21 mouse cellular contexts compared by ENCODE assay signal in the genomic region with DNA sequence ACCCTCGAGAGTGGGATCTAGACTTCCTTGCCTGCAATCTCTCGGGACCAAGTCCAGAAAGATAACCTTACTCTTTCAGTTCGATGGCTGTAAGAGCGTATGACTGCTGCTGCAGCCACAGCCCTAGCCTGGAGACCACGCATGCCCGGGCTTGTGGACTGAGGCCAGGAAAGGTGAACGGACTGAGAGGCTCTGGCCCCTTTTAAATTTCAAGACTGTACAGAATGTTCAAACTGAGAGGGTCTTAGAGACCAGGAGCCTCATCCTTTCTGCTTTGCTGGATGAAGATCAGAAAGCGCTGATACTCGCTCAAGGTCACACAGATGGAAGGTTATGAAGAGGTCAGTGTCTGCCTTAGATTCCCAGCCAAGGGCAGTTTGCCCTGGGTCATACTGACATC. TPM values are rescaled to one million over a fixed set of nuclear protein-coding genes. Genes with fewer than 3 reads are reported as not detected.
DNase-seq lines count a peak whose midpoint lies in the region; ATAC-seq lines count a peak whose summit lies in the region.
"Had no signal": no experiment of that assay in that cellular context is flagged by ENCODE, and none has a peak within 500 bp of the region (broad histone marks: within the 10 kb centered on the region; RNA-seq: fewer than 3 reads in every experiment).

No protein-coding gene starts in this region.

- H3K4me2 ChIP-seq in stomach, embryonic 16.5 days (ENCODE audit: low read depth, low read length), result 0 out of 2 replicates have a peak overlapping the region, but pooled peaks have one; percentile 19
- H3K4me2 ChIP-seq in liver, embryonic 11.5 days, result no peak overlapping the region
- no peak overlapping the region for H3K4me2 ChIP-seq in hindbrain, embryonic 16.5 days (ENCODE audit: low read length)
- H3K4me2 ChIP-seq: limb, embryonic 12.5 days; liver, embryonic 15.5 days; midbrain, embryonic 13.5 days had no signal

- peaks cover 11% of the 10 kb centered on the region for H3K27me3 ChIP-seq in embryonic facial prominence, embryonic 10.5 days (replicated peaks; ENCODE audit: low read depth, poor library complexity, severe bottlenecking)
- H3K27me3 ChIP-seq in stomach, embryonic 16.5 days (ENCODE audit: control insufficient read depth, insufficient read depth, low read length), result no peaks in the 10 kb centered on the region
- peaks cover 21% of the 10 kb centered on the region for H3K27me3 ChIP-seq in liver, embryonic 11.5 days (replicated peaks; ENCODE audit: control insufficient read depth, insufficient read depth, low read length)
- H3K27me3 ChIP-seq in hindbrain, embryonic 16.5 days (replicated peaks; ENCODE audit: control insufficient read depth, insufficient read depth, low read length), result no peaks in the 10 kb centered on the region
- H3K27me3 ChIP-seq: limb, embryonic 12.5 days had no signal

- intact Hi-C loops in heart, postnatal 36 days (cut with DNase I), result no loop called here

- WGBS in embryonic facial prominence, embryonic 10.5 days, result 54% methylated on average over 9 of the region's 9 CpGs
- 48% methylated on average over 9 of the region's 9 CpGs for whole genome bisulfite sequencing in stomach, embryonic 16.5 days
- WGBS in liver, embryonic 11.5 days, result 42% methylated on average over 9 of the region's 9 CpGs
- 60% methylated on average over 9 of the region's 9 CpGs for WGBS in hindbrain, embryonic 16.5 days

- no peak overlapping the region for H3K4me3 ChIP-seq in embryonic facial prominence, embryonic 10.5 days
- no peak overlapping the region for H3K4me3 ChIP-seq in stomach, embryonic 16.5 days (replicated peaks; ENCODE audit: low read length)
- H3K4me3 ChIP-seq in liver, embryonic 11.5 days (ENCODE audit: low read depth, low read length), result no peak overlapping the region
- no peak overlapping the region for H3K4me3 ChIP-seq in hindbrain, embryonic 16.5 days (ENCODE audit: low read length)
- H3K4me3 ChIP-seq: erythroblast, embryonic 14.5 days; gastrocnemius, adult 2 months; left cerebral cortex, adult 2 months; limb, embryonic 12.5 days; liver, embryonic 15.5 days; midbrain, embryonic 13.5 days had no signal

- 0 out of 2 replicates have a peak overlapping the region, but pooled peaks have one; percentile 3 for H3K27ac ChIP-seq in embryonic facial prominence, embryonic 10.5 days (replicated peaks)
- 0 out of 2 replicates have a peak overlapping the region, but pooled peaks have one; percentile 9 for H3K27ac ChIP-seq in stomach, embryonic 16.5 days (ENCODE audit: low read length)
- no peak overlapping the region for H3K27ac ChIP-seq in liver, embryonic 11.5 days (ENCODE audit: low read depth, low read length)
- H3K27ac ChIP-seq in hindbrain, embryonic 16.5 days (ENCODE audit: low read depth, low read length), result no peak overlapping the region
- H3K27ac ChIP-seq: gastrocnemius, adult 2 months; kidney, postnatal 0 days; left cerebral cortex, adult 2 months; limb, embryonic 12.5 days; liver, embryonic 15.5 days; midbrain, embryonic 13.5 days had no signal

- H3K4me1 ChIP-seq in embryonic facial prominence, embryonic 10.5 days, result peaks cover 30% of the 10 kb centered on the region
- 0 out of 2 replicates have a peak, but pooled peaks cover 7% of the 10 kb centered on the region for H3K4me1 ChIP-seq in stomach, embryonic 16.5 days (ENCODE audit: control insufficient read depth, insufficient read depth, low read length)
- no peaks in the 10 kb centered on the region for H3K4me1 ChIP-seq in liver, embryonic 11.5 days (replicated peaks; ENCODE audit: control insufficient read depth, insufficient read depth, low read length)
- no peaks in the 10 kb centered on the region; the same call in 1 of the 2 replicates for H3K4me1 ChIP-seq in hindbrain, embryonic 16.5 days (ENCODE audit: control insufficient read depth, insufficient read depth, low read depth, low read length)

- no peaks in the 10 kb centered on the region for H3K36me3 ChIP-seq in embryonic facial prominence, embryonic 10.5 days (replicated peaks)
- no peaks in the 10 kb centered on the region for H3K36me3 ChIP-seq in stomach, embryonic 16.5 days (ENCODE audit: control insufficient read depth, insufficient read depth, low read length)
- no peaks in the 10 kb centered on the region for H3K36me3 ChIP-seq in liver, embryonic 11.5 days (ENCODE audit: control insufficient read depth, insufficient read depth, low read length)
- H3K36me3 ChIP-seq in hindbrain, embryonic 16.5 days (ENCODE audit: control insufficient read depth, insufficient read depth, low read length), result no peaks in the 10 kb centered on the region
- H3K36me3 ChIP-seq: limb, embryonic 12.5 days; liver, embryonic 15.5 days; midbrain, embryonic 13.5 days had no signal

- H3K9me3 ChIP-seq in embryonic facial prominence, embryonic 10.5 days, result no peaks in the 10 kb centered on the region
- 0 out of 2 replicates have a peak, but pooled peaks cover 2% of the 10 kb centered on the region for H3K9me3 ChIP-seq in stomach, embryonic 16.5 days (replicated peaks; ENCODE audit: control insufficient read depth, low read length)
- H3K9me3 ChIP-seq in liver, embryonic 11.5 days (ENCODE audit: control insufficient read depth, low read length), result no peaks in the 10 kb centered on the region
- no peaks in the 10 kb centered on the region for H3K9me3 ChIP-seq in hindbrain, embryonic 16.5 days (ENCODE audit: control insufficient read depth, low read length)
- H3K9me3 ChIP-seq: limb, embryonic 12.5 days; liver, embryonic 15.5 days; midbrain, embryonic 13.5 days had no signal

- peak; percentile 86 for DNase-seq in heart, adult 11 months
- DNase-seq in heart, postnatal 36 days, result no peak
- DNase-seq in urinary bladder, adult 18-20 months (ENCODE audit: low spot score in 2 of 2), result peak; percentile 48
- no peak for DNase-seq in urinary bladder, postnatal 10 days (ENCODE audit: low spot score)
- DNase-seq in embryonic facial prominence, embryonic 10.5 days (ENCODE audit: low spot score), result no peak
- no peak for DNase-seq in liver, embryonic 11.5 days (ENCODE audit: low spot score)
- DNase-seq: cerebellum, adult 8-10 months; gastrocnemius, adult 2 months; lung, postnatal 36 days; right cerebral cortex, adult 18-20 months had no signal

- no peak for ATAC-seq in stomach, embryonic 16.5 days (ENCODE audit: insufficient read depth, low FRiP score)
- no peak for ATAC-seq in liver, embryonic 11.5 days (replicated peaks; ENCODE audit: low FRiP score)
- ATAC-seq in hindbrain, embryonic 16.5 days, result no peak
- ATAC-seq: activated CD4-positive, CD25-positive, alpha-beta regulatory T cell, adult 4 months; forebrain, embryonic 16.5 days; inflammation-experienced regulatory T-cells, adult 6 months; midbrain, embryonic 13.5 days had no signal

- H3K9ac ChIP-seq in stomach, embryonic 16.5 days (ENCODE audit: low read length), result no peak overlapping the region
- no peak overlapping the region for H3K9ac ChIP-seq in liver, embryonic 11.5 days (ENCODE audit: low read depth, low read length)
- H3K9ac ChIP-seq in hindbrain, embryonic 16.5 days (ENCODE audit: low read depth, low read length), result no peak overlapping the region
- H3K9ac ChIP-seq: limb, embryonic 12.5 days; liver, embryonic 15.5 days; midbrain, embryonic 13.5 days had no signal

RNA-seq across cellular contexts. Expression of gene Arhgef28, which starts 4.8 kb away (rescaled TPM):
- total RNA-seq in heart, postnatal 36 days (2021), result 1 to 10 TPM; 4.5 to 4.9 TPM
- 8.4 and 9.6 TPM in 2 replicates for polyA plus RNA-seq in embryonic facial prominence, embryonic 10.5 days (2016; fragmentation: Nextera tagmentation; extraction: Ambion mirVana)
- polyA plus RNA-seq in stomach, embryonic 16.5 days (2015; fragmentation: Nextera tagmentation; extraction: Ambion mirVana), result 26.6 and 30.7 TPM in 2 replicates
- polyA plus RNA-seq in liver, embryonic 11.5 days (2014; fragmentation: Nextera tagmentation; extraction: Ambion mirVana), result 2.7 and 2.9 TPM in 2 replicates
- polyA plus RNA-seq in hindbrain, embryonic 16.5 days (2015; fragmentation: Nextera tagmentation; extraction: Ambion mirVana), result 30.6 and 33.0 TPM in 2 replicates

Comparison
In these comparisons a context has a peak if more than half of its experiments do, and no peak if none do; other contexts are left out.
1. DNase-seq: peak in heart, adult 11 months (single experiment) and urinary bladder, adult 18-20 months (2 of 2); none in heart, postnatal 36 days (0 of 2), urinary bladder, postnatal 10 days (single experiment), embryonic facial prominence, embryonic 10.5 days (single experiment) and liver, embryonic 11.5 days (single experiment).
2. H3K27ac ChIP-seq: peak in embryonic facial prominence, embryonic 10.5 days (single experiment) and stomach, embryonic 16.5 days (single experiment); none in liver, embryonic 11.5 days (single experiment) and hindbrain, embryonic 16.5 days (single experiment).